Mouse (Mus musculus) heart, adult 2 months (tissue): ENCODE measurements around the gene Tmem165.

Experiments used
- CTCF ChIP-seq: fragments of 200-600 bp; IDR thresholded peaks from 2 replicates; pipeline ENCODE4 v1.8.1; 2022; ENCODE audit warnings: antibody characterized with exemption, mild to moderate bottlenecking, moderate library complexity
- POLR2A ChIP-seq: fragments of 200-500 bp; IDR thresholded peaks from 2 replicates; pipeline ENCODE4 v1.6.1; 2011; ENCODE audit warnings: mild to moderate bottlenecking, low read depth, low read length, control low read depth; ENCODE audit not compliant: insufficient read depth

DNA sequence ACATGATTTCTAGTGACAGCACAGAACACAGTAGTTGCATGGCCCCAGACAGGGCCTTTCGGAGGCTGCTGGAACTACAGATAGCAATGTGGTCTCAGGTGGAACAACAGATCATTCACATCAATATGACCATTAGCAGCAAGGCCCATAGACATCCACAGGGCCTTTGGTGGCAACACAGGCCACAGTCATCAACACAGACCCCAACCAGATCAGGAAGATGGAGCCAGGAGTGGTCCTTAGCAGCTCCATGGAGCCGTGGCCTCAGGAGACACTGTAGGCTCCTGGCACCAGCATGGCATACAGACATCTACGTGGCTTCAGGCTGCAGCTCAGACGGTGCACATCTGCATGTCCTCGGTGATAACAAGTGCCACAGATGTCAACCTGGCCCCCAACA lies 20.8 kb upstream of the Tmem165 start:
- TF ChIP-seq POLR2A (no peak), CTCF (no peak)
